Mouse (Mus musculus): ENCODE data around the gene Gpc5. TPM values are rescaled to one million over a fixed set of nuclear protein-coding genes. Genes with fewer than 3 reads are reported as not detected.

Gene Gpc5
- polyA plus RNA-seq, 1 experiment from 2014 or later, result 2.5 TPM

- no peaks in the 10 kb centered on the region for H3K4me1 ChIP-seq (ENCODE audit: control insufficient read depth, insufficient read depth, low read length)
- H3K4me2 ChIP-seq (ENCODE audit: low read depth, severe bottlenecking), result no peak overlapping the region
- no peak for DNase-seq (ENCODE audit: low spot score)
- no peak for ATAC-seq (ENCODE audit: insufficient number of reproducible peaks, low FRiP score, low TSS enrichment, low read depth)
- WGBS, result 57% methylated on average over 4 of the region's 4 CpGs
- no peaks in the 10 kb centered on the region for H3K36me3 ChIP-seq (ENCODE audit: control insufficient read depth, insufficient read depth, low read length)
- H3K27me3 ChIP-seq (ENCODE audit: control insufficient read depth, insufficient read depth, low read length), result no peaks in the 10 kb centered on the region
- H3K4me3 ChIP-seq (ENCODE audit: low read depth, low read length), result no peak overlapping the region
- no peaks in the 10 kb centered on the region for H3K9me3 ChIP-seq (ENCODE audit: control insufficient read depth, low read length)
- H3K9ac ChIP-seq (ENCODE audit: low read length), result no peak overlapping the region
- H3K27ac ChIP-seq (replicated peaks; ENCODE audit: low read depth, low read length), result no peak overlapping the region
Measured at GRCm38 (mm10) chr14:116448219-116448618, 1356.2 kb downstream of the Gpc5 start.

GRCm38 (mm10) chr14:116453356-116453755, 1361.3 kb downstream of the Gpc5 start:
- Histone ChIP-seq H3K9me3 (ENCODE audit: control insufficient read depth, low read length) (no peaks in the 10 kb centered on the region), H3K9ac (ENCODE audit: low read length) (no peak overlapping the region), H3K27ac (replicated peaks; ENCODE audit: low read depth, low read length) (no peak overlapping the region), H3K27me3 (ENCODE audit: control insufficient read depth, insufficient read depth, low read length) (no peaks in the 10 kb centered on the region), H3K4me2 (ENCODE audit: low read depth, severe bottlenecking) (no peak overlapping the region), H3K36me3 (ENCODE audit: control insufficient read depth, insufficient read depth, low read length) (no peaks in the 10 kb centered on the region), H3K4me3 (ENCODE audit: low read depth, low read length) (no peak overlapping the region), H3K4me1 (ENCODE audit: control insufficient read depth, insufficient read depth, low read length) (no peaks in the 10 kb centered on the region)
- DNase-seq (ENCODE audit: low spot score) (no peak), ATAC-seq (ENCODE audit: insufficient number of reproducible peaks, low FRiP score, low TSS enrichment, low read depth) (no peak)
- WGBS, result 61% methylated on average over 3 of the region's 3 CpGs

- Histone ChIP-seq H3K9ac (ENCODE audit: low read length) (no peak overlapping the region), H3K27me3 (ENCODE audit: control insufficient read depth, insufficient read depth, low read length) (no peaks in the 10 kb centered on the region), H3K4me3 (ENCODE audit: low read depth, low read length) (no peak overlapping the region), H3K36me3 (ENCODE audit: control insufficient read depth, insufficient read depth, low read length) (no peaks in the 10 kb centered on the region), H3K9me3 (ENCODE audit: control insufficient read depth, low read length) (no peaks in the 10 kb centered on the region), H3K4me1 (ENCODE audit: control insufficient read depth, insufficient read depth, low read length) (no peaks in the 10 kb centered on the region), H3K4me2 (ENCODE audit: low read depth, severe bottlenecking) (no peak overlapping the region), H3K27ac (replicated peaks; ENCODE audit: low read depth, low read length) (no peak overlapping the region)
- ATAC-seq (ENCODE audit: insufficient number of reproducible peaks, low FRiP score, low TSS enrichment, low read depth) (no peak), DNase-seq (ENCODE audit: low spot score) (no peak)
- WGBS, result 64% methylated on average over 4 of the region's 4 CpGs
Measured at GRCm38 (mm10) chr14:116456211-116456610, 1364.2 kb downstream of the Gpc5 start.

- no peaks in the 10 kb centered on the region for H3K4me1 ChIP-seq (ENCODE audit: control insufficient read depth, insufficient read depth, low read length)
- WGBS, result 77% methylated on average over 8 of the region's 8 CpGs
- H3K4me3 ChIP-seq (ENCODE audit: low read depth, low read length), result no peak overlapping the region
- no peak overlapping the region for H3K27ac ChIP-seq (replicated peaks; ENCODE audit: low read depth, low read length)
- H3K4me2 ChIP-seq (ENCODE audit: low read depth, severe bottlenecking), result no peak overlapping the region
- no peaks in the 10 kb centered on the region for H3K27me3 ChIP-seq (ENCODE audit: control insufficient read depth, insufficient read depth, low read length)
- ATAC-seq (ENCODE audit: insufficient number of reproducible peaks, low FRiP score, low TSS enrichment, low read depth) (no peak), DNase-seq (ENCODE audit: low spot score) (no peak)
- H3K9me3 ChIP-seq (ENCODE audit: control insufficient read depth, low read length), result no peaks in the 10 kb centered on the region
- H3K36me3 ChIP-seq (ENCODE audit: control insufficient read depth, insufficient read depth, low read length), result no peaks in the 10 kb centered on the region
- no peak overlapping the region for H3K9ac ChIP-seq (ENCODE audit: low read length)
Measured at GRCm38 (mm10) chr14:116473378-116474179, 1381.6 kb downstream of the Gpc5 start.

GRCm38 (mm10) chr14:116494285-116494850, 1402.4 kb downstream of the Gpc5 start:
- Histone ChIP-seq H3K4me3 (ENCODE audit: low read depth, low read length) (no peak overlapping the region), H3K9me3 (ENCODE audit: control insufficient read depth, low read length) (no peaks in the 10 kb centered on the region), H3K27me3 (ENCODE audit: control insufficient read depth, insufficient read depth, low read length) (no peaks in the 10 kb centered on the region), H3K4me1 (ENCODE audit: control insufficient read depth, insufficient read depth, low read length) (no peaks in the 10 kb centered on the region), H3K36me3 (ENCODE audit: control insufficient read depth, insufficient read depth, low read length) (no peaks in the 10 kb centered on the region), H3K27ac (replicated peaks; ENCODE audit: low read depth, low read length) (no peak overlapping the region), H3K9ac (ENCODE audit: low read length) (no peak overlapping the region), H3K4me2 (ENCODE audit: low read depth, severe bottlenecking) (no peak overlapping the region)
- 45% methylated on average over 1 of the region's 1 CpGs for WGBS
- DNase-seq (ENCODE audit: low spot score), result peak; percentile 27
- 0 out of 2 replicates have a peak, but pooled peaks have one; percentile 39 for ATAC-seq (ENCODE audit: insufficient number of reproducible peaks, low FRiP score, low TSS enrichment, low read depth)

GRCm38 (mm10) chr14:116538216-116538615, 1446.2 kb downstream of the Gpc5 start:
- ATAC-seq (ENCODE audit: insufficient number of reproducible peaks, low FRiP score, low TSS enrichment, low read depth) (no peak), DNase-seq (ENCODE audit: low spot score) (no peak)
- no peaks in the 10 kb centered on the region for H3K9me3 ChIP-seq (ENCODE audit: control insufficient read depth, low read length)
- H3K27ac ChIP-seq (replicated peaks; ENCODE audit: low read depth, low read length), result no peak overlapping the region
- no peaks in the 10 kb centered on the region for H3K27me3 ChIP-seq (ENCODE audit: control insufficient read depth, insufficient read depth, low read length)
- WGBS, result 89% methylated on average over 3 of the region's 3 CpGs
- no peak overlapping the region for H3K4me2 ChIP-seq (ENCODE audit: low read depth, severe bottlenecking)
- H3K36me3 ChIP-seq (ENCODE audit: control insufficient read depth, insufficient read depth, low read length), result no peaks in the 10 kb centered on the region
- H3K9ac ChIP-seq (ENCODE audit: low read length), result no peak overlapping the region
- no peak overlapping the region for H3K4me3 ChIP-seq (ENCODE audit: low read depth, low read length)
- no peaks in the 10 kb centered on the region for H3K4me1 ChIP-seq (ENCODE audit: control insufficient read depth, insufficient read depth, low read length)

GRCm38 (mm10) chr14:116543746-116544145, 1451.7 kb downstream of the Gpc5 start:
- no peaks in the 10 kb centered on the region for H3K27me3 ChIP-seq (ENCODE audit: control insufficient read depth, insufficient read depth, low read length)
- H3K27ac ChIP-seq (replicated peaks; ENCODE audit: low read depth, low read length), result no peak overlapping the region
- ATAC-seq (ENCODE audit: insufficient number of reproducible peaks, low FRiP score, low TSS enrichment, low read depth) (no peak), DNase-seq (ENCODE audit: low spot score) (no peak)
- H3K4me2 ChIP-seq (ENCODE audit: low read depth, severe bottlenecking), result no peak overlapping the region
- no peak overlapping the region for H3K9ac ChIP-seq (ENCODE audit: low read length)
- no peaks in the 10 kb centered on the region for H3K9me3 ChIP-seq (ENCODE audit: control insufficient read depth, low read length)
- no peak overlapping the region for H3K4me3 ChIP-seq (ENCODE audit: low read depth, low read length)
- no peaks in the 10 kb centered on the region for H3K4me1 ChIP-seq (ENCODE audit: control insufficient read depth, insufficient read depth, low read length)
- no peaks in the 10 kb centered on the region for H3K36me3 ChIP-seq (ENCODE audit: control insufficient read depth, insufficient read depth, low read length)

- ATAC-seq (ENCODE audit: insufficient number of reproducible peaks, low FRiP score, low TSS enrichment, low read depth), result no peak; the same call in 1 of the 2 replicates
- H3K4me2 ChIP-seq (ENCODE audit: low read depth, severe bottlenecking), result no peak overlapping the region
- H3K27ac ChIP-seq (replicated peaks; ENCODE audit: low read depth, low read length), result no peak overlapping the region
- no peaks in the 10 kb centered on the region for H3K4me1 ChIP-seq (ENCODE audit: control insufficient read depth, insufficient read depth, low read length)
- no peaks in the 10 kb centered on the region for H3K36me3 ChIP-seq (ENCODE audit: control insufficient read depth, insufficient read depth, low read length)
- 50% methylated on average over 5 of the region's 5 CpGs for WGBS
- no peaks in the 10 kb centered on the region for H3K27me3 ChIP-seq (ENCODE audit: control insufficient read depth, insufficient read depth, low read length)
- H3K4me3 ChIP-seq (ENCODE audit: low read depth, low read length), result no peak overlapping the region
- H3K9me3 ChIP-seq (ENCODE audit: control insufficient read depth, low read length), result no peaks in the 10 kb centered on the region
- H3K9ac ChIP-seq (ENCODE audit: low read length), result no peak overlapping the region
- DNase-seq (ENCODE audit: low spot score), result no peak
Measured at GRCm38 (mm10) chr14:116551401-116551800, 1459.4 kb downstream of the Gpc5 start.
